Mouse (Mus musculus) MEL-GATA-1-ER (cell line): ENCODE results near the gene Creb3l2.

Source experiments
- DNase-seq: peaks from one replicate; pipeline ENCODE4 v3.0.0-alpha.2; 2012; ENCODE audit warnings: low read depth; ENCODE audit errors: extremely low read depth

The Creb3l2 gene

DNA sequence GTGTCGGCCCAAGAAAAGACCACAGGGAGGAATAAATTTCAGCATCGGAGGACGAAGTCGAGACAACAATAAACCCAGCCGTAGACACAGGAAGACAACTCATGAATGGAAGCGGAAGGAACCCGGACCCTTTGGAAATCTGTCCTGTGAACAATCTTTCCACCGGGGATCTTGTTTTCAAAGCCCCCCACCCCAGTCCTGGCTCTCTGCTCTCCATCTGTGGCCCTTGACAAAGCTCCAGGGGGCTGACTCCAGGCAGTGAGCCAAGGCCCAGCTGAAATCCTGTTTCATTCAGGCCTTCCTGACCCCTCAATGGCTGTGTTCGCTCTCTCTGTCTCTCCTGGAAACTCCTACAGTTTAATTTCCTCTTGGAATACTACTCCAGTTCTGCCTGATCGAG, 66.5 kb downstream of the Creb3l2 start:
- no peak for DNase-seq

- DNase-seq, result no peak
These were observed 70.6 kb downstream of the Creb3l2 start for GRCm38 (mm10) chr6:37371341-37371740.

- DNase-seq, result no peak
These were observed 71.4 kb downstream of the Creb3l2 start for GRCm38 (mm10) chr6:37370566-37370965.

DNA sequence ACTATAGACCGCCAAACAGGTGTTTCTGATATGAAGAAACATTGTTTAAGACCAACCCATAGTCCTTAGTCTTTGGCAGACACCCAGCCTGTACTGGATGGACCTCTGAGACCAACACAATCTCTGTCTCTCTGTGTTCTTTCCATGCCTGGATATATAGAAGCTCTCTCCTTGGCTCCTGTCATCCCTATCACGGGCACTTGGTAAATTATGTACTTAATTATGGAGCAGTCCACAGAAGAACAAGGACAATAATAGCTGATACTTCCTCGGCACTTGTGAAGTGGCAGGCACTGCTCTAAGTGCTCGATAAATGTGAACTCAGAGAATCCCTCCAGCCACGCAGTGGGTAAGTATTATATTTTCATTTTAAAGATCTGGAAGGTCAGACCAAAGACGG, 72.2 kb downstream of the Creb3l2 start:
- DNase-seq, result no peak

- DNase-seq, result no peak
These were observed 73.7 kb downstream of the Creb3l2 start for GRCm38 (mm10) chr6:37368281-37368680.

DNA sequence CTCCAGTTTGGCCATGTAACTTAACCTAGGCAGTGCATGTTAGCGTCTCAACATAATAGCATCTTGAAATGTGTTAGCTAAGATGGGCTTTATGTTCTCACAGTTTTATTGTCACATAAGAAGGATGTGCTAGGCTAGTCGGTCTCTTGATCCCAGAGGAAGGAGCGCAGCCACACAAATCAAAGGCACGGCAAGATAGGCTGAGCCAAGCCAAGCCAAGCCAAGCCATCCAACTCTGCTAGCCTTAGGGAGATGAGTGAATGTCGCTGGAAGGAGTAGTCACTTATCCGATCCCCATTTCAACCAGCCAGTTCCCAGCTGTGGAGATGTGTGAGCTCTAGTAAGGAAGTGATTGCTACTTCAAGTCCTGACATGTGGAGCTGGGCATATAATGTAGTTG, 75.0 kb downstream of the Creb3l2 start:
- DNase-seq, result no peak

- DNase-seq, result no peak
These were observed 76.8 kb downstream of the Creb3l2 start for GRCm38 (mm10) chr6:37365179-37365578.

GRCm38 (mm10) chr6:37364361-37364760, 77.6 kb downstream of the Creb3l2 start:
- no peak for DNase-seq

- no peak for DNase-seq
These were observed 81.0 kb downstream of the Creb3l2 start for GRCm38 (mm10) chr6:37360813-37361385.

GRCm38 (mm10) chr6:37354449-37355179, 87.3 kb downstream of the Creb3l2 start:
- DNase-seq, result no peak

DNA sequence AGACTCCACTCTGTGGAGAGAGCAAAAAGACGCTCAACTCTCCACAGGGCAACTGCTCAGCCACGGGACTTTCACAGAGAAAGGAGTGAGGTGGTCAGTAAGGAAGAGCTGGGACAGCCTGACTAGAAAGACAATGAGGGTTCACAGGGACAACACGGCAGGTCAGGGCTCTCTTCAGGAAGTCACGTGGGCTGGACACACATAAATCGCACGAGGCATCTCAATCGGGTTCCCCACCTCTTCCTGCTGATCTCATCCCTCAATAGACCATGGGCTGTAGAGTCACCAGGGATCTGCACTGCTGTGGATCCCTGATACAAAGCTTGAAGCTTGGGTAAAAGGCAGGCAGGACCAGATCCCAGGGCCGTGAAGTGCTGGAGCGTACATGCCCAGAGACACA, 88.3 kb downstream of the Creb3l2 start:
- no peak for DNase-seq

DNA sequence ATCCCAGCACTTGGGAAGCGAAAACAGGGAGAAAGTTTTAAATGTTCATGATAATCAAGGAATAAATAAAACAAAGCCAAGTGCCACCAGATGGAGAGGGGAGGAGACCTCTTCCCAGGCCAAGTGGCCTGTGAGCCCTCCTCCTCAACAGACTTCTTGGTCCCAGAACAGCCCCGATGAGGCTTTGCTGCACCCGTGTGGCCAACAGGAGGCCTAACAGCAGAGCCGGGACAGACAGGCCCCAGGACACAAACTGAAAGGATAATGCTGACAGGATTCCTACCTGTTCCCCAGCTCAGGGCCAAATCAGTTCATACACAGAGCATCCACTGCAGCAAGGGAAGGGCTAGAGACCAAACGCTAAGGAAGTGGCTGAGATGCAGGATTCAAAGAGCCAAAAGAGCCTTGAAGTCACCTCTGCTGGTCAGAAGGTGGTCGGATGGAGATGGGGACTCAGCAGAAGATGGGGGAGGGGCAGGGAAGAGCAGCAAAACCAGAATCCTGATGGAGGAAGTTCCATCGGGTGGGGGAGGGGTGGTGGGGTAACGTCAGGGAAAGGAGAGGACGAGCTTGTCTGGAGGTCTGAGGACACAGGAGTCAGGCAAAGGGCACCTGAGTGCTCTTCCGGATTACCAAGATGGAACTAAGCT, 90.1 kb downstream of the Creb3l2 start:
- DNase-seq, result no peak

DNA sequence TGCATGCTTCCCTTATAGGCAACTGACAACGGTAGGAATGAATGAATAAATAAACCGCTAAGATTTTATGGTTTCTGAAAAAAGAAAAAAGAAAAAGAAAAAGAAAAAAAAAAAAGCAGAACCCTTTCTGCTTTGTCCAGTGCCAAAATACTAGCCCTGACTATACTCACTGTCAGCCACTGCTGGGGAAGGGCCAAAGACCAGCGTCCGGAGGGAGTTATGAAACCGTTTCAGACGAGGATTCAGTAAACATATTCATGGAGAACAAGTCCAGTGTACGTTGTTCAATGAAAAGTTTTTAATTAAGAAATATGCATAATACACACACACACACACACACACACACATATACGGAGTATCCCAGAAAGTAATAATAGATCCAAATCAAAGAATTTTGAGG, 91.6 kb downstream of the Creb3l2 start:
- no peak for DNase-seq

- no peak for DNase-seq
These were observed 94.3 kb downstream of the Creb3l2 start for GRCm38 (mm10) chr6:37347606-37348005.

DNA sequence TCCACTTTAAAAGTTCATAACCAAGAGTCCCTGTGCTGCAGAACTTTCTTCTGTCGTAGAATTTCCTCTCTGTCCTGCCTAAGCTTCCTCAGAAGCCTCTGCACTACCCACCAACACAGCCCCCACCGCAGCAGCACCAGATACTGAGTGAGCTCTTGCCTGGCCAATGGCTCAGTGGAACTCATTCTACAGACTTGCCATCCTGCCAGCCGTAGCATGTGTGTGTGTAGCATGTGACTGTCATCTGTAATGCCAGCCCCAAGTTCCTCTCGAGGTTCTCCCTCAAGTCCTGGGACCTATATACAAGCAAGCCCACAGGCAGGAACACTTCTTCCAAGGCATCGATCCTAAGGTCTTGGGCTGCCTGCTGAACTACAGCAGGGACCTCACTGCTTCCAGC, 103.9 kb downstream of the Creb3l2 start:
- no peak for DNase-seq

DNA sequence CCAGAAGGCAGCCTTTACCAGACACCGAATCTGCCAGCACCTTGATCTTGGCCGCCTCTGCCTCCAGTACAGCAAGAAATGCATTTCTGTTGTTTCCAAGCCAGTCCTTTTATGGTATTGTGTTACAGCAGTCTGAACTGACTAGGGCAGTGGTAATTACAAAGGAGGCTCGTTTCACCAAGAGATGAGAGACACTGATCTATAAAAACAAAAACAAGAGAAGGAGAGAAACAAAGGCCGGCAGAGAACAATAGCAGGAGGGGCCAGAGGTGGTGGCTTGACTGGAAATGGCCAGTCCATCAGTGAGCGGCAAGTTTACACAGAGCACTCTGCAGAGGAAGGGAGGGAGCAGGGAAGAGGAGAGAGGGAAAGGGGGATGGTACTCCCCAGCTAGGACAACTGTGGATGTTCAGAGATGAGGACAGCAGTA, 105.1 kb downstream of the Creb3l2 start:
- no peak for DNase-seq

DNA sequence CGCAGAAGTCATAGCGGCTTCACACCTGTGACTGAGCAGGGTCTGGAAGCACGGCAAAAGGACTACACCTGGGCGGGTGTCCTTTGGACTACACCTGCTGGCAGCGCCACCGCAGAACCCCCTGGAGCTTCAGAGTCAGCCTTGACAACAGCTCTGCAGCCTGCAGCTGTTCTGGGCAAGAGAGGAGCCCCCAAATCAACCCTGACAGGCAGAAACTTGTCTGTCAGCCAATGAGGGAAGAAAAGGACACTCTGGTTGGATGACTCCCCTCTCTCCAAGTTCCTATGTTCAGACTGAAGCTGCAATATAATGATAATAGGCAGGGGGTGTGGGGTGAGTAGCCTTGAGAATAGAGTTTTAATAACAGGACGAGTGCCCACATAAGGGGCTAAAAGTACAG, 105.6 kb downstream of the Creb3l2 start:
- no peak for DNase-seq

DNA sequence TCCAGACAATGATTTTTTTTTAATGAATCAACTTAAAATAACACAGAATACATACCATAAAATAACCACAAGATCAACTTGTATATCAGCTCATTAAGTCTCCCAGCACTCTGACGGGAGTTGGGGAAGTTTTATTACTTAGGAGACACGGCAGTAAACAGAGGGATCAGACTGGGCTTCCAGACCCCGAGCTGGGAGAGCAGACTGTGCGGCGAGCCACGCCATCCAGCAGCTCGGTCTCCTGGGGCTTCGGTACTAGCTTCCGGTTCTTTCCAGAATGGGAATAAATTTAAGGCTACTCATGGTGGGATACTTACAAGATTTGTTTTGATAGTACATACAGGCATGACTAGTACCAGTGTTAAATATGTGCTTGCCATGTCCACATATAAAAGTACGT, 109.1 kb downstream of the Creb3l2 start:
- DNase-seq, result no peak

DNA sequence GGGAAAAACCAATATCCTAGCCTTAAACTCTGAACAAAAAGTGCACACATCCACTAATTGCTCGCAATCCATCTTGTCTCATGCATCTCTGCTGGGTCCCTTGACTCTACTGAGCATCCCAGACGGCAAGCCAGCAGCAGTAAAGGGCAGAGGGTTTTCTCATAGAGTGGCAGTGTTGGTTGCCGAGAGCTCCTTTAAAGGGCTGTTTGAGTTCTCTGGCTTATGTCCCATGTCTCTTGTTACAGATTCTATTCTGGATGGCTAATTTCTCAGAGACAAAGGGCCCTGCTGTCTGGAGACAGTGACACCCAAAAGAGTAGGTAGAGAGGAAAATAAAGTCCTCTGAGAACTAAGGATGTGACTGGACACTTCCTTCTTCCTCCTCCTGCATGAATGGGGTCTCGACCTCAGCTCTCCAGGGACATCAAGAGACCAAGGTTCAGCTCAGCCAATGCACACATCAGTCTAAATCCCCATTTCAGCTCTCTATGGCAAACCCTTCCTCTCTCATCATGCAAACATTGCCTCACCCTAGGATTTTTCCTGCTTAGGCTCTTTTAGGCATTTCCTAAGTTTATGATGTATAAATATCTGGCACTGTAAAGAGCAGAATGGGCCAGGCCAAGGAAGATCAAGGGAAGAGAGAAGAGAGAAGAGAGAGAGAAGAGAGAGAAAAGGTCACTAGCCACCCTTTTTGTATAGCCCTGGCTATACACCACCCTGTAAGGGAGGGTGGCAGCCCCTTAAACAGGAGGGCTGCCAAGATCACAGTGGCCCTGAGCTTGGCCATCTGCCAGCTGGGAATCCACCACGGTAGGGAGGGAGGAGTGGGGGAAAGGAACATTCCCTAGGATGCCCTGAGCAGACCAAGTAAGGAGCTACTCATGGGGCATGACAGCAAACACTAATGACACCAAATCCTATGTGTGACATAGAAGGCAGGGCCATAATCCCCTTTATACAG, 111.8 kb downstream of the Creb3l2 start:
- no peak for DNase-seq

GRCm38 (mm10) chr6:37329376-37329775, 112.6 kb downstream of the Creb3l2 start:
- no peak for DNase-seq

DNA sequence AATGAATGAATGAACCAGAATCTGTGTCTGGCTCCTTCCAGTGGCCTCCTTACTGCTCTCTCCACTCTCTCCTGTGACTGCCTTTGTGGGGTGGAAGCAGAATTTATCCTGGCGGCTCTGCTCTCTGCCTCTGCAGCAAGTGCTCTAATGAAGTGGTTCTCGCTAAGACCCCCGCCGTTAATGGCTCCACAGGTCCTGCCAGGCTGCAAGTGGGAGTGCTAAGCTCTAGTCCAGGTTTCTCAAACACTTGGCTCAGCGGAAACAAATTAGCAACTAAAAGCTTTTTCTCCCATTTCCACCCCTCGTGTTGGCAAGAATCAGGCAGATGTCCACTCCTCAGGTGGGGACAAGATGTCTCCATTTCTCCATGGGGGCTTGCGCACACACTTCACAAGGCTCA, 113.3 kb downstream of the Creb3l2 start:
- no peak for DNase-seq

- no peak for DNase-seq
These were observed 114.4 kb downstream of the Creb3l2 start for GRCm38 (mm10) chr6:37327519-37327918.
